Mouse (Mus musculus) T-cell, adult 2 months (primary cell): Measurements from ENCODE around the gene 2300009A05Rik.

Experiments used
- DNase-seq: peaks from one replicate; pipeline ENCODE4 v3.0.0; 2022; ENCODE audit warnings: low spot score

Gene 2300009A05Rik

GRCm38 (mm10) chr9:63348146-63348545 lies 50.9 kb downstream of the 2300009A05Rik start:
- DNase-seq, result no peak

GRCm38 (mm10) chr9:63346029-63346428 lies 53.0 kb downstream of the 2300009A05Rik start:
- no peak for DNase-seq
